Mouse (Mus musculus) neural tube, embryonic 11.5 days (tissue): ENCODE data around the gene Tns1. TPM values are rescaled to one million over a fixed set of nuclear protein-coding genes. Genes with fewer than 3 reads are reported as not detected.

Source experiments
- ATAC-seq: fragments of 200-750 bp; cut with Nextera tagmentation; 2 replicates; pipeline ENCODE4 v1.8.0; 2017; ENCODE audit warnings: moderate number of reproducible peaks, mild to moderate bottlenecking, moderate TSS enrichment, moderate library complexity; ENCODE audit not compliant: insufficient read depth, low FRiP score, low TSS enrichment
- DNase-seq: peaks from one replicate; pipeline ENCODE4 v3.0.0-alpha.2; 2015; ENCODE audit warnings: low spot score
- H3K27ac ChIP-seq: fragments of 300-500 bp; sonication (generic); 2 replicates; pipeline ENCODE4 v1.5.1; 2014; ENCODE audit warnings: low read depth, mild to moderate bottlenecking, low read length
- H3K27me3 ChIP-seq: fragments of 300-500 bp; sonication (generic); 2 replicates; pipeline ENCODE4 v1.6.1; 2014; ENCODE audit warnings: mild to moderate bottlenecking, low read length, mixed read lengths; ENCODE audit not compliant: control insufficient read depth, insufficient read depth
- H3K36me3 ChIP-seq: fragments of 300-500 bp; sonication (generic); 2 replicates; pipeline ENCODE4 v1.6.1; 2014; ENCODE audit warnings: mild to moderate bottlenecking, low read length, moderate library complexity, mixed read lengths; ENCODE audit not compliant: control insufficient read depth, insufficient read depth
- H3K4me1 ChIP-seq: fragments of 300-500 bp; sonication (generic); 2 replicates; pipeline ENCODE4 v1.6.1; 2014; ENCODE audit warnings: low read length, mixed read lengths; ENCODE audit not compliant: control insufficient read depth, insufficient read depth
- H3K4me2 ChIP-seq: fragments of 300-500 bp; sonication (generic); 2 replicates; pipeline ENCODE4 v1.6.1; 2014; ENCODE audit warnings: low read depth, mild to moderate bottlenecking, moderate library complexity
- H3K4me3 ChIP-seq: fragments of 300-500 bp; sonication (generic); 2 replicates; pipeline ENCODE4 v1.5.1; 2014; ENCODE audit warnings: low read depth, low read length
- H3K9ac ChIP-seq: fragments of 300-500 bp; sonication (generic); 2 replicates; pipeline ENCODE4 v1.6.1; 2014; ENCODE audit warnings: mild to moderate bottlenecking, low read length
- H3K9me3 ChIP-seq: fragments of 300-500 bp; sonication (generic); 2 replicates; pipeline ENCODE4 v1.6.1; 2016; ENCODE audit warnings: low read length; ENCODE audit not compliant: control insufficient read depth
- WGBS: fragments of 180-500 bp; shearing (Covaris S2); extraction: QIAGEN DNeasy Blood & Tissue Kit; methylation state at CpG from one replicate; pipeline ENCODE4 v1.1.7; 2014; 5-methylcytosine and 5-hydroxymethylcytosine counted together
- polyA plus RNA-seq: library from polyadenylated mRNA; unstranded; fragments of >200 nt; fragmentation: Nextera tagmentation; extraction: Ambion mirVana; gene quantifications from 2 replicates; pipeline ENCODE4 v1.2.1, GENCODE M21; 2014

The Tns1 gene
- polyA plus RNA-seq, 1 experiment from 2014 or later: 17.9 TPM

- WGBS: 75% methylated on average over 3 of the region's 3 CpGs
- peaks cover 6% of the 10 kb centered on the region; the same call in 1 of the 2 replicates for H3K4me1 ChIP-seq
- H3K4me2 ChIP-seq: no peak overlapping the region
- H3K9ac ChIP-seq: no peak overlapping the region
- H3K27me3 ChIP-seq: no peaks in the 10 kb centered on the region
- ATAC-seq (no peak), DNase-seq (no peak)
- H3K36me3 ChIP-seq: no peaks in the 10 kb centered on the region
- no peaks in the 10 kb centered on the region for H3K9me3 ChIP-seq
- no peak overlapping the region for H3K4me3 ChIP-seq
- H3K27ac ChIP-seq: no peak overlapping the region
These were observed 259.9 kb downstream of the Tns1 start for GRCm38 (mm10) chr1:73864314-73864713.

GRCm38 (mm10) chr1:73863074-73863431, 261.2 kb downstream of the Tns1 start:
- Histone ChIP-seq H3K9ac (no peak overlapping the region), H3K4me2 (no peak overlapping the region), H3K9me3 (no peaks in the 10 kb centered on the region), H3K27ac (no peak overlapping the region), H3K4me3 (no peak overlapping the region), H3K4me1 (peaks cover 6% of the 10 kb centered on the region; the same call in 1 of the 2 replicates), H3K27me3 (no peaks in the 10 kb centered on the region), H3K36me3 (no peaks in the 10 kb centered on the region)
- ATAC-seq: no peak
- WGBS: 43% methylated on average over 11 of the region's 11 CpGs
- no peak for DNase-seq

- peaks cover 6% of the 10 kb centered on the region; the same call in 1 of the 2 replicates for H3K4me1 ChIP-seq
- DNase-seq (peak; percentile 83), ATAC-seq (peak; percentile 96)
- no peaks in the 10 kb centered on the region for H3K27me3 ChIP-seq
- H3K9ac ChIP-seq: no peak overlapping the region
- 7% methylated on average over 15 of the region's 15 CpGs for WGBS
- H3K4me2 ChIP-seq: no peak overlapping the region
- H3K9me3 ChIP-seq: no peaks in the 10 kb centered on the region
- H3K27ac ChIP-seq: no peak overlapping the region
- no peak overlapping the region for H3K4me3 ChIP-seq
- no peaks in the 10 kb centered on the region for H3K36me3 ChIP-seq
These were observed 261.8 kb downstream of the Tns1 start for GRCm38 (mm10) chr1:73862323-73863073.

GRCm38 (mm10) chr1:73860421-73860820, 263.8 kb downstream of the Tns1 start:
- no peak overlapping the region for H3K4me3 ChIP-seq
- H3K27me3 ChIP-seq: no peaks in the 10 kb centered on the region
- no peaks in the 10 kb centered on the region for H3K36me3 ChIP-seq
- DNase-seq (no peak), ATAC-seq (no peak)
- H3K9ac ChIP-seq: no peak overlapping the region
- H3K4me1 ChIP-seq: peaks cover 6% of the 10 kb centered on the region; the same call in 1 of the 2 replicates
- no peaks in the 10 kb centered on the region for H3K9me3 ChIP-seq
- H3K4me2 ChIP-seq: no peak overlapping the region
- 84% methylated on average over 3 of the region's 3 CpGs for WGBS
- H3K27ac ChIP-seq: no peak overlapping the region

Other genes starting within 250 kb of the Tns1 start
- gene Rufy4, start 1.1 kb upstream of the Tns1 start, polyA plus RNA-seq: 0.38 and 0.78 TPM in 2 replicates
- gene Cxcr2, start 29.5 kb upstream of the Tns1 start, polyA plus RNA-seq: 0.24 TPM in 1 of 2 replicates, not detected in the other
- not detected in 2 replicates for gene Cxcr1, start 70.2 kb upstream of the Tns1 start, polyA plus RNA-seq
- gene Arpc2, start 111.6 kb upstream of the Tns1 start, polyA plus RNA-seq: 308 and 318 TPM in 2 replicates
- gene Gpbar1, start 154.1 kb upstream of the Tns1 start, polyA plus RNA-seq: 0.21 and 0.38 TPM in 2 replicates
- 195 and 215 TPM in 2 replicates for gene Aamp, start 160.3 kb upstream of the Tns1 start, polyA plus RNA-seq
- gene Pnkd, start 160.5 kb upstream of the Tns1 start, polyA plus RNA-seq: 104 and 107 TPM in 2 replicates
- gene Tmbim1, start 181.2 kb upstream of the Tns1 start, polyA plus RNA-seq: 8.3 and 8.5 TPM in 2 replicates
- 0.20 and 0.26 TPM in 2 replicates for gene Catip, start 237.7 kb upstream of the Tns1 start, polyA plus RNA-seq